Mouse (Mus musculus): ENCODE results near the gene Hist1h4j. TPM values are rescaled to one million over a fixed set of nuclear protein-coding genes. Genes with fewer than 3 reads are reported as not detected.

Hist1h4j gene
- polyA plus RNA-seq, 1 experiment from 2014 or later: 0.40 TPM

DNA sequence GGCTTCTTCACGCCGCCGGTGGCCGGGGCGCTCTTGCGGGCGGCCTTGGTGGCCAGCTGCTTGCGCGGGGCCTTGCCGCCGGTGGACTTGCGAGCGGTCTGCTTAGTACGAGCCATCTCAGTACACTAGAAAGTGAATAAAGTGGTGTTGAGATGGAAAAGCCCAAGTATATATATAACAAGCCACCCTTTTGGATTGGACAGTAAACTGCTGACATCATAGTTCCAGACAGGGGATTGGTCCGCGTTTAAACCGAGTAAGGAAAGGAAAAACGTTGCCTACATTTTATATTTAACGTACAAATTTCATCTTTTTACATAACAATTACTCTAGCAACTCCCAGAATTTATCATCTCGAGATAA is 48.4 kb downstream of the Hist1h4j start, which contains the start of gene Hist1h3i:
Gene Hist1h3i (minus strand): TSS at position 116 of the 363 bp plus-strand sequence.
- TF ChIP-seq CTCF (IDR thresholded peaks at IDR 0.05; ENCODE audit: low read depth): no peak
- WGBS: 0% methylated on average over 13 of the region's 20 CpGs
- peak within 1 kb of the TSS; percentile 67 for H3K4me2 ChIP-seq (replicated peaks; ENCODE audit: low read depth)
- H3K9me3 ChIP-seq (ENCODE audit: control insufficient read depth): no peaks in the 10 kb centered on the region
- H3K36me3 ChIP-seq (ENCODE audit: control insufficient read depth, insufficient read depth): no peaks in the 10 kb centered on the region
- H3K9ac ChIP-seq (ENCODE audit: low read depth, low read length): peak within 1 kb of the TSS; percentile 45
- H3K27me3 ChIP-seq (replicated peaks; ENCODE audit: control insufficient read depth, insufficient read depth, low read length): no peaks in the 10 kb centered on the region
- H3K4me3 ChIP-seq (ENCODE audit: low read depth, low read length): peak within 1 kb of the TSS; percentile 34
- peaks cover 14% of the 10 kb centered on the region; the same call in 1 of the 2 replicates for H3K4me1 ChIP-seq (replicated peaks; ENCODE audit: control insufficient read depth, insufficient read depth, low read length)
- H3K27ac ChIP-seq (ENCODE audit: low read depth, low read length): peak within 1 kb of the TSS; percentile 46
- peak; percentile 50 for ATAC-seq

DNA sequence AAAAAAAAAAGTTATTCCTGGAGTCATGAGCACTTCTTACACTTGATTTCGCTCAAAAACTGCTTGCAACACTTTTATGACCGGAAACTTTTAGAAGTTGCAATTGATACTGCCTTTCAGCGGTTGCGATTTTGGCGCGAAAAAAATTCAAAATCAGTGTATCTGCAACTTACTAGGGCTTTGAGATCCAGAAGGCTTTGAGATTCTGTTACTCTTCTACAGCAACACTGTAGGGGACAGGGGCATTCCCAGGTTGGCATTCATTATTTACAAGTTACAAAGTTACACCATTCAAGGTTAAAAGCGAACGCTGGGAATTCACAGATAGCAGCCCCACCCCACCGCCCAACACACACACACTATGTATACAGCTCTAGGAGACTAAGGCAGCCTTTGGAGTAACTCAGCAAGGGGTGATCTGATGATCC is 48.9 kb downstream of the Hist1h4j start:
- H3K4me1 ChIP-seq (replicated peaks; ENCODE audit: control insufficient read depth, insufficient read depth, low read length): peaks cover 17% of the 10 kb centered on the region; the same call in 1 of the 2 replicates
- H3K4me3 ChIP-seq (ENCODE audit: low read depth, low read length): peak overlapping the region; percentile 34
- H3K36me3 ChIP-seq (ENCODE audit: control insufficient read depth, insufficient read depth): no peaks in the 10 kb centered on the region
- peak overlapping the region; percentile 46 for H3K27ac ChIP-seq (ENCODE audit: low read depth, low read length)
- 2% methylated on average over 9 of the region's 9 CpGs for WGBS
- no peak overlapping the region for H3K9ac ChIP-seq (ENCODE audit: low read depth, low read length)
- H3K27me3 ChIP-seq (replicated peaks; ENCODE audit: control insufficient read depth, insufficient read depth, low read length): no peaks in the 10 kb centered on the region
- TF ChIP-seq CTCF (IDR thresholded peaks at IDR 0.05; ENCODE audit: low read depth): no peak
- ATAC-seq: no peak
- no peaks in the 10 kb centered on the region for H3K9me3 ChIP-seq (ENCODE audit: control insufficient read depth)
- peak overlapping the region; percentile 67 for H3K4me2 ChIP-seq (replicated peaks; ENCODE audit: low read depth)

DNA sequence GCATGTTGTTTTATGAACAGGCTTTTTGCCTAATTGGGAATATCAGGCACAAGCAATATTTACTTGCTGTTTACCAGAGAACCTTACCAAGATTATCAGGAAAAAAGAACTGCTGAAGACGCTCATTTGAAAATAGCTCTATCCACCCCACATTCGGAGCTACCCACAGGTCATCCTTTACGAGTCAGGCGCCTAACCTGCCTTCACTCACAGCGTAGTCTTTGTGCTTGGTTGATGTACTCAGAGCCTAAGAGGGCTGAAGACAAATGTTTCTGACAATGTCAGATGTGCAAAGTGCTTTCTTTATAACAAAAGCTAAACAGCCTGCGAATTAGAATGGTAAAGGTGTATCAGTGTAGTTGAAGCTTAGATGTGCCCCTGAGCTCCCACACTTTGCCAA is 49.4 kb downstream of the Hist1h4j start:
- TF ChIP-seq CTCF (IDR thresholded peaks at IDR 0.05; ENCODE audit: low read depth): no peak
- ATAC-seq: no peak
- H3K9ac ChIP-seq (ENCODE audit: low read depth, low read length): no peak overlapping the region
- H3K4me2 ChIP-seq (replicated peaks; ENCODE audit: low read depth): peak overlapping the region; percentile 67; the same call in 1 of the 2 replicates
- WGBS: 37% methylated on average over 6 of the region's 6 CpGs
- peaks cover 17% of the 10 kb centered on the region; the same call in 1 of the 2 replicates for H3K4me1 ChIP-seq (replicated peaks; ENCODE audit: control insufficient read depth, insufficient read depth, low read length)
- no peaks in the 10 kb centered on the region for H3K27me3 ChIP-seq (replicated peaks; ENCODE audit: control insufficient read depth, insufficient read depth, low read length)
- no peaks in the 10 kb centered on the region for H3K9me3 ChIP-seq (ENCODE audit: control insufficient read depth)
- H3K4me3 ChIP-seq (ENCODE audit: low read depth, low read length): no peak overlapping the region
- no peaks in the 10 kb centered on the region for H3K36me3 ChIP-seq (ENCODE audit: control insufficient read depth, insufficient read depth)
- no peak overlapping the region; the same call in 1 of the 2 replicates for H3K27ac ChIP-seq (ENCODE audit: low read depth, low read length)

Small RNA genes lying within 50 kb of the gene (microRNA-seq; reads per million reads assigned to microRNA genes)
- gene Gm44357 (not detected), gene Gm44367 (not detected), gene Gm44454 (not detected)

Other genes with a start within 250 kb of the Hist1h4j start
- 0.12 and 0.30 TPM in 2 replicates for gene AK157302, start 239.8 kb upstream of the Hist1h4j start, polyA plus RNA-seq (2015; fragmentation: Nextera tagmentation; extraction: Ambion mirVana)
- 14.1 and 19.3 TPM in 2 replicates for gene Gm11273, start 233.6 kb upstream of the Hist1h4j start, polyA plus RNA-seq (2015; fragmentation: Nextera tagmentation; extraction: Ambion mirVana)
- 1.6 and 2.0 TPM in 2 replicates for gene Zkscan8, start 203.9 kb upstream of the Hist1h4j start, polyA plus RNA-seq (2015; fragmentation: Nextera tagmentation; extraction: Ambion mirVana)
- 0.14 TPM in 1 of 2 replicates, not detected in the other for gene Olfr1366, start 192.3 kb upstream of the Hist1h4j start, polyA plus RNA-seq (2015; fragmentation: Nextera tagmentation; extraction: Ambion mirVana)
- not detected in 2 replicates for gene Olfr1535, start 175.2 kb upstream of the Hist1h4j start, polyA plus RNA-seq (2015; fragmentation: Nextera tagmentation; extraction: Ambion mirVana)
- not detected in 2 replicates for gene Olfr1364, start 153.3 kb upstream of the Hist1h4j start, polyA plus RNA-seq (2015; fragmentation: Nextera tagmentation; extraction: Ambion mirVana)
- not detected in 2 replicates for gene Olfr1362, start 121.0 kb upstream of the Hist1h4j start, polyA plus RNA-seq (2015; fragmentation: Nextera tagmentation; extraction: Ambion mirVana)
- gene Olfr11, start 92.5 kb upstream of the Hist1h4j start, polyA plus RNA-seq (2015; fragmentation: Nextera tagmentation; extraction: Ambion mirVana): 0.04 TPM in 1 of 2 replicates, not detected in the other
- not detected in 2 replicates for gene Olfr1361, start 71.7 kb upstream of the Hist1h4j start, polyA plus RNA-seq (2015; fragmentation: Nextera tagmentation; extraction: Ambion mirVana)
- gene Olfr1360, start 57.7 kb upstream of the Hist1h4j start, polyA plus RNA-seq (2015; fragmentation: Nextera tagmentation; extraction: Ambion mirVana): not detected in 2 replicates
- gene Olfr1359, start 37.0 kb upstream of the Hist1h4j start, polyA plus RNA-seq (2015; fragmentation: Nextera tagmentation; extraction: Ambion mirVana): not detected in 2 replicates
- gene Hist1h2bl, start 18.9 kb upstream of the Hist1h4j start, polyA plus RNA-seq (2015; fragmentation: Nextera tagmentation; extraction: Ambion mirVana): 1.9 TPM in 1 of 2 replicates, not detected in the other
- gene Hist1h2ai, start 18.6 kb upstream of the Hist1h4j start, polyA plus RNA-seq (2015; fragmentation: Nextera tagmentation; extraction: Ambion mirVana): 6.1 and 12.0 TPM in 2 replicates
- 2.4 and 2.9 TPM in 2 replicates for gene Hist1h3h, start 17.4 kb upstream of the Hist1h4j start, polyA plus RNA-seq (2015; fragmentation: Nextera tagmentation; extraction: Ambion mirVana)
- 0.51 and 0.76 TPM in 2 replicates for gene Hist1h2bm, start 13.0 kb upstream of the Hist1h4j start, polyA plus RNA-seq (2015; fragmentation: Nextera tagmentation; extraction: Ambion mirVana)
- 1.4 and 2.1 TPM in 2 replicates for gene Hist1h4k, start 15.4 kb downstream of the Hist1h4j start, polyA plus RNA-seq (2015; fragmentation: Nextera tagmentation; extraction: Ambion mirVana)
- gene Hist1h2ak, start 18.8 kb downstream of the Hist1h4j start, polyA plus RNA-seq (2015; fragmentation: Nextera tagmentation; extraction: Ambion mirVana): 5.0 and 9.5 TPM in 2 replicates
- gene Hist1h2bn, start 19.1 kb downstream of the Hist1h4j start, polyA plus RNA-seq (2015; fragmentation: Nextera tagmentation; extraction: Ambion mirVana): 1.1 TPM in 2 replicates
- 7.3 and 8.1 TPM in 2 replicates for gene Hist1h1b, start 45.6 kb downstream of the Hist1h4j start, polyA plus RNA-seq (2015; fragmentation: Nextera tagmentation; extraction: Ambion mirVana)
- gene Hist1h3i, start 48.3 kb downstream of the Hist1h4j start, polyA plus RNA-seq (2015; fragmentation: Nextera tagmentation; extraction: Ambion mirVana): 34.1 and 39.6 TPM in 2 replicates
- gene Hist1h2an, start 52.2 kb downstream of the Hist1h4j start, polyA plus RNA-seq (2015; fragmentation: Nextera tagmentation; extraction: Ambion mirVana): 1.5 and 3.2 TPM in 2 replicates
- gene Hist1h2bp, start 52.4 kb downstream of the Hist1h4j start, polyA plus RNA-seq (2015; fragmentation: Nextera tagmentation; extraction: Ambion mirVana): 0.41 and 1.5 TPM in 2 replicates
- gene Hist1h2bq, start 75.1 kb downstream of the Hist1h4j start, polyA plus RNA-seq (2015; fragmentation: Nextera tagmentation; extraction: Ambion mirVana): 7.8 and 9.8 TPM in 2 replicates
- gene Hist1h2ao, start 75.4 kb downstream of the Hist1h4j start, polyA plus RNA-seq (2015; fragmentation: Nextera tagmentation; extraction: Ambion mirVana): not detected in 2 replicates
- gene Hist1h4m, start 76.7 kb downstream of the Hist1h4j start, polyA plus RNA-seq (2015; fragmentation: Nextera tagmentation; extraction: Ambion mirVana): not detected in 2 replicates
- gene Hist1h4n, start 97.1 kb downstream of the Hist1h4j start, polyA plus RNA-seq (2015; fragmentation: Nextera tagmentation; extraction: Ambion mirVana): 2.1 and 5.3 TPM in 2 replicates
- gene Hist1h2ap, start 98.4 kb downstream of the Hist1h4j start, polyA plus RNA-seq (2015; fragmentation: Nextera tagmentation; extraction: Ambion mirVana): 1,504 and 1,780 TPM in 2 replicates
- 7.8 and 10.0 TPM in 2 replicates for gene Hist1h2br, start 98.7 kb downstream of the Hist1h4j start, polyA plus RNA-seq (2015; fragmentation: Nextera tagmentation; extraction: Ambion mirVana)
- gene Zfp184, start 210.0 kb downstream of the Hist1h4j start, polyA plus RNA-seq (2015; fragmentation: Nextera tagmentation; extraction: Ambion mirVana): 1.2 TPM in 2 replicates
- not detected in 2 replicates for gene Pom121l2, start 246.1 kb downstream of the Hist1h4j start, polyA plus RNA-seq (2015; fragmentation: Nextera tagmentation; extraction: Ambion mirVana)

Measured in intestine, postnatal 0 days (tissue).